ENCODE assay signal across 22 mouse cellular contexts in the genomic region with DNA sequence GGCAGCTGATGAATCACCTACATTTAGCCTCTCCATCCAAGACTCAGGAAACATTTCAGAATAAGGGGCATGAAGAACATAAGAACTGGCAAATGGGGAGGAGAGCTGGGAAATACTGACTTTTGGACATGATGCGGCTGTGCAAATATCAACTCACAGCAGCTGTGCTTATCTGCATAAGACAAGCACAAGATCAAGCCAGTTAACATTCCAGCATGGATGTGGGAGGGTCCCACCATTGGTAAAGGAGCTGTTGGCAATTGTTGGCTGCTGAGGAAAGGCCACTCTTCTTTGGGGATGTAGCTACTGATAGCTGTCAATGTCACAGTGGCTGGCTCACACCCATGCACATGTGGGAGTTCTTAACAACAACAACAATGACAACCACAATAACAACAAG.
"Had no signal": no experiment of that assay in that cellular context is flagged by ENCODE, and none has a peak within 500 bp of the region (broad histone marks: within the 10 kb centered on the region; RNA-seq: fewer than 3 reads in every experiment).

No protein-coding gene starts in this region.

- H3K4me1 ChIP-seq: intestine, embryonic 15.5 days; kidney, embryonic 15.5 days; limb, embryonic 12.5 days; limb, embryonic 15.5 days had no signal

- H3K27ac ChIP-seq: intestine, embryonic 15.5 days; kidney, embryonic 15.5 days; limb, embryonic 12.5 days; limb, embryonic 15.5 days; liver, embryonic 14.5 days; macrophage; stomach, postnatal 0 days had no signal

- H3K9me3 ChIP-seq: intestine, embryonic 15.5 days; kidney, embryonic 15.5 days; limb, embryonic 12.5 days; limb, embryonic 15.5 days had no signal

- DNase-seq: kidney, adult 11 months; kidney, adult 8-10 months; kidney, postnatal 10 days; kidney, postnatal 36 days; layer of hippocampus, postnatal 36 days; left cerebral cortex, postnatal 4 days; liver, postnatal 0 days; lung, postnatal 10 days; midbrain, embryonic 14.5 days; right cerebral cortex, adult 18-20 months; right cerebral cortex, postnatal 14 days; right cerebral cortex, postnatal 4 days; thymus, adult 18-20 months; thymus, postnatal 36 days had no signal

- H3K4me3 ChIP-seq: intestine, embryonic 15.5 days; kidney, embryonic 15.5 days; limb, embryonic 12.5 days; limb, embryonic 15.5 days had no signal

- ATAC-seq: intestine, embryonic 15.5 days; liver, postnatal 0 days had no signal

- H3K4me2 ChIP-seq: intestine, embryonic 15.5 days; kidney, embryonic 15.5 days; limb, embryonic 12.5 days; limb, embryonic 15.5 days; liver, embryonic 11.5 days had no signal

- H3K9ac ChIP-seq: intestine, embryonic 15.5 days; kidney, embryonic 15.5 days; limb, embryonic 12.5 days; limb, embryonic 15.5 days; liver, embryonic 14.5 days; liver, postnatal 0 days had no signal

- H3K27me3 ChIP-seq: intestine, embryonic 15.5 days; kidney, embryonic 15.5 days; limb, embryonic 12.5 days; limb, embryonic 15.5 days had no signal

- H3K36me3 ChIP-seq: intestine, embryonic 15.5 days; kidney, embryonic 15.5 days; limb, embryonic 12.5 days; limb, embryonic 15.5 days had no signal
